Mouse (Mus musculus): Measurements from ENCODE around the gene Xiap. TPM values are rescaled to one million over a fixed set of nuclear protein-coding genes. Genes with fewer than 3 reads are reported as not detected.

Xiap gene
- polyA plus RNA-seq, 2 experiments = 6.8 to 10.9 TPM

DNA sequence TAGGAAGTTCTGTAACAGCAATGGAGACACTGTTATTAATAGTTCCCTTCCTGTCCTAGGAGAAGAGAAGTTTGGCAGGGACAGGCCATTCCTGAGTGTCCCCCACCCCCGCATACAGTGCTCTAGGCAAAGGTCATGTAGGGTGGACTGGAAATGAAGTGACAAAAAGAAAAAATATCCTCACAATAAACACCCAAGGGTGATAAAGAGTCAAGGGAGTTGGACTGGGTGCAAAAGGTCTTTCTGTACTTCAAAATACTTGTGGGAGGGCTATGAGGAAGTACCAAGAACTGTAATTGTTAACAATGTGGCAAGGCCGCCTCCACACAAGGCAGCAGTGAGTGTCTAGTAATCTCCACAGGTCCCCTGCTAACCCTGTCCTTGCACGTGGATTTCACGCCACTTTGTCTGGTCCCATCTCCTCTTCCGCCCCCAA is 88.6 kb downstream of the Xiap start:
- ATAC-seq (ENCODE audit: insufficient read depth) (no peak), DNase-seq (ENCODE audit: low read depth in 3 of 3, low spot score in 3 of 3) (no peak)
- WGBS (ENCODE audit: insufficient replicate concordance) = 28% methylated on average over 5 of the region's 5 CpGs

DNA sequence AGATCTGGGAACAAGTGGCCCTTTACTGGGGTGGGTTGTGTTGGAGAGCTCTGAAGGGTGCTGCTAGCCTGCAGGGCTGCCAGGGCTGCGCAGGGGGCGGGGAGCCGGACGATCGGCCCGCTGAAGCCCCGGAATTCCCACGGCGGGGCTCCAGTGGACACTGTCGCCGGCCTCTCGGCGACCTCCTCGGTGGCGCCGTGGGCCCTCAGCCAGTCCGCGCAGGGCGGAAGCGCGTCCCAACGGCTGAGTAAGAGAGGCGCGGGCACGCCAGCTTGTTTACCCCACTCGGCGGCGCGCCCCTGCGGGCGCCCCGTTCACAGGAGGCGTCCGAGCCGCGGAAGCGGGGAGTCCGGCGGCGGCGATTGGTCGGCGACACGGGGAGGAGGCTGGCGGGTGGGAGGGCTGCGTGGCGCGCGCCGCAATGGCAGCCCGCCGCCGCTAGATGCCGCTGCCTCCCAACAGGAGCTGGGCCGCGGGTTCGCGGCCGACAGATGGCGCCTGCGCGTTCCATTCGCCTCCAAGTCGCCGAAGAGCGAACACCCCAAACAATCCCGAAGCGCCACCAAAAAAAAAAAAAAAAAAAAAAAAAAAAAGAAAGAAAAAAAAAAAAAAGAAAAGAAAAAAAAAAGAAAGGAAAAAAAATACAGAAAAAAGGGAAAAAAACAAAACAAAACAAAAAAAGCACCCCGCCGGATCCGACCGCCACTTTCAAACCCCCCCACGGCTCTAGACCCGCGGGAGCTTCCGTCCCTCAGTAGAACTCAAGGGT is 89.5 kb downstream of the Xiap start, which contains the start of gene Stag2:
Gene Stag2 (plus strand): TSS at position 530 of the 769 bp plus-strand sequence.
- H3K4me2 ChIP-seq (ENCODE audit: low read depth) = peak within 1 kb of the TSS; percentile 75
- peak; percentile 78 for TF ChIP-seq CTCF (IDR thresholded peaks at IDR 0.05; ENCODE audit: low read depth)
- TF ChIP-seq EP300 (IDR thresholded peaks at IDR 0.05; ENCODE audit: low read depth) = no peak
- peak within 1 kb of the TSS; percentile 90 for H3K27ac ChIP-seq
- DNase-seq (ENCODE audit: low read depth in 3 of 3, low spot score in 3 of 3) (peak; percentile 75 to 77 (median 76)), ATAC-seq (ENCODE audit: insufficient read depth) (peak; percentile 81)
- no peaks in the 10 kb centered on the region for H3K36me3 ChIP-seq (replicated peaks; ENCODE audit: control insufficient read depth, insufficient read depth, low read depth)
- H3K9ac ChIP-seq (replicated peaks) = peak within 1 kb of the TSS; percentile 91
- no peaks in the 10 kb centered on the region for H3K9me3 ChIP-seq (ENCODE audit: control insufficient read depth, low read length)
- peak within 1 kb of the TSS; percentile 85 to 94 for H3K4me3 ChIP-seq (ENCODE audit: insufficient read depth in 1 of 2, low read depth in 2 of 2, low read length in 2 of 2)
- peaks cover 2 to 6% of the 10 kb centered on the region in 2 experiments; a peak in 2 of 4 replicates for H3K4me1 ChIP-seq (replicated peaks; ENCODE audit: control insufficient read depth in 2 of 2, insufficient read depth in 2 of 2, low read length in 1 of 2)
- H3K27me3 ChIP-seq (ENCODE audit: control insufficient read depth, insufficient read depth, low read length) = no peaks in the 10 kb centered on the region
- 9% methylated on average over 56 of the region's 76 CpGs for WGBS (ENCODE audit: insufficient replicate concordance)

More for the DNA sequence above, 88.6 kb downstream of the Xiap start:
- Histone ChIP-seq H3K4me1 (replicated peaks; ENCODE audit: control insufficient read depth in 2 of 2, insufficient read depth in 2 of 2, low read length in 1 of 2) (peaks cover 2 to 5% of the 10 kb centered on the region in 2 experiments; a peak in 2 of 4 replicates), H3K9ac (replicated peaks) (peak overlapping the region; percentile 91), H3K36me3 (replicated peaks; ENCODE audit: control insufficient read depth, insufficient read depth, low read depth) (no peaks in the 10 kb centered on the region), H3K4me3 (ENCODE audit: insufficient read depth in 1 of 2, low read depth in 2 of 2, low read length in 2 of 2) (peak overlapping the region; percentile 24 to 64; a peak in 3 of 4 replicates), H3K4me2 (ENCODE audit: low read depth) (peak overlapping the region; percentile 75), H3K27ac (peak overlapping the region; percentile 75), H3K9me3 (ENCODE audit: control insufficient read depth, low read length) (no peaks in the 10 kb centered on the region), H3K27me3 (ENCODE audit: control insufficient read depth, insufficient read depth, low read length) (no peaks in the 10 kb centered on the region)
- no peak for TF ChIP-seq CTCF (IDR thresholded peaks at IDR 0.05; ENCODE audit: low read depth)
- no peak for TF ChIP-seq EP300 (IDR thresholded peaks at IDR 0.05; ENCODE audit: low read depth)

DNA sequence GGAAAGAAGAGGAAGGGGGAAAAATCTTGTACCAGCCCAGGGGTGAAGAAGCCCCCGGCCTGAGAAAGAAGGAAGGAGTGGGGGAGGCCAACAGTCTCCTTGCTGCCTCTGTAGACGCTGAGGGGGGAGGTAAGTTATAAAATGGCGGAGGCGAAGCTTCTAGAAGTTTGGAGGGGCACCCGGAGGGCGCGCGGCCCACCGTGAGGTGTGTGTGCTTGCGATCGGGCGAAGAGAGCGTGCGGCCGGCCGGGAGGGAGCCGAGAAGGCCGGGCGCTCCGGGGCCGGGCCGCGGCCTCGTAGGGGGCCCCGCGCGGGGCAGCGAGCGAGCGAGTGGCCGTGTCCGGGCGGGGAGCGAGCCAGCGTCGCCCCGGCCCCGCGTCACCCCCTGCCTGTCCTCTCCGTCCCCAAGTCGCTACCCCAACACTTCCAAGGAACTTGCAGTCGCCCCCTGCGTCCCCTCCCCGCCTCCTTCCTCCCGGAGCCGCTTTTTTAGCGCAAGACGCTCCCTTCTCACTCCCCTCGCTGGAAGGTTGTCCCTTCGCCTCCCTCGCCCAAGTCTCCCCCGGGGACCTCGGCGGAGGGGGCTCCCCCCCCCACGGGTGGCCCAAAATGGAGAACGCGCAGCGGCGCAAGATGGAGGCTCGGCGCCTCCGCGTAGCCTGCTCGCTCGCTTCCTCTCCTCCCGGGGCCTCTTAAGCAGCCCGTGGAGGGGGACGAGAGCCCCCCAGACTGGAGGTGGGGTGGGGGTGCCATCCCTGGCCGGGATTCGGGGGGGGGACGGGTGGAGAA is 90.3 kb downstream of the Xiap start:
- H3K27me3 ChIP-seq (ENCODE audit: control insufficient read depth, insufficient read depth, low read length) = no peaks in the 10 kb centered on the region
- H3K27ac ChIP-seq = peak overlapping the region; percentile 90
- ATAC-seq (ENCODE audit: insufficient read depth) (peak; percentile 19), DNase-seq (ENCODE audit: low read depth in 3 of 3, low spot score in 3 of 3) (peak in 1 of 3 experiments; percentile 25)
- no peak for TF ChIP-seq EP300 (IDR thresholded peaks at IDR 0.05; ENCODE audit: low read depth)
- no peak for TF ChIP-seq CTCF (IDR thresholded peaks at IDR 0.05; ENCODE audit: low read depth)
- peak overlapping the region; percentile 59 for H3K4me2 ChIP-seq (ENCODE audit: low read depth)
- H3K36me3 ChIP-seq (replicated peaks; ENCODE audit: control insufficient read depth, insufficient read depth, low read depth) = no peaks in the 10 kb centered on the region
- H3K4me1 ChIP-seq (replicated peaks; ENCODE audit: control insufficient read depth in 2 of 2, insufficient read depth in 2 of 2, low read length in 1 of 2) = peaks cover 2 to 6% of the 10 kb centered on the region in 2 experiments; a peak in 3 of 4 replicates
- H3K9ac ChIP-seq (replicated peaks) = peak overlapping the region; percentile 86
- peak overlapping the region; percentile 85 to 94 for H3K4me3 ChIP-seq (ENCODE audit: insufficient read depth in 1 of 2, low read depth in 2 of 2, low read length in 2 of 2)
- WGBS (ENCODE audit: insufficient replicate concordance) = 18% methylated on average over 40 of the region's 71 CpGs
- H3K9me3 ChIP-seq (ENCODE audit: control insufficient read depth, low read length) = no peaks in the 10 kb centered on the region

DNA sequence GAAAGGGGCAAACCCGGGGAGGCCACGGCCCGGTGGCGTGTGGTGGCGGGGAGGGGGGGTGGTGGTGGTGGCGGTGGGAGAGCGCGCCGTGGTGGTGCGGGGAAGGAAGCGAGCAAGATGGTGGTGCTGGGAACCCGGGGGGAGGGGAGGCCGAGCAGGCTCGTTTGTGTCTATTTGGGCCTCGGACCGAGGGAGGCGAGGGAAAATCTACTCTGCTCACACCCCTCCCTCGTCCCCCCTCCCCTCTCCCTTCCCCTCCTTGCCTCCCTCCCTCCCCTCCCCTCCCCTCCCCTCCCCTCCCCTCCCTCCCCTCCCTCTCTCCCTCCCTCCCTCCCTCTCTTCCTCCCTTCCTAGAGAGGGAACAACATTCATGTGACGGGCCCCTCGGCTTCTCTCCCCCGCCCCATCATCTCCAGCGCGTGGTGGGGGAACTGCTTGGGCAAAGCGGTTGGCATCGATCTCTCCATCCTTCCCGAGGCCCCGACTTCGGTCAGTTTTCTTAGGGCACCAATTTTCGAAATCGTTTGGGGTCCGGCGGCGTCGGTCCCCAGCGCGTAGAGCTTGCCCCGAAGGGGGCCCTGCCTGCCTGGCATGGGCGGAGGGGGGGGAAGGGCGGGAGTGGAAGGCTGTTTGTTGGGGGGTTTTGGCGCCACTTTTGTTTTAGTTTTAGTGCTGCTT is 91.0 kb downstream of the Xiap start:
- H3K4me3 ChIP-seq (ENCODE audit: insufficient read depth in 1 of 2, low read depth in 2 of 2, low read length in 2 of 2) = peak overlapping the region; percentile 85 to 94
- no peaks in the 10 kb centered on the region for H3K9me3 ChIP-seq (ENCODE audit: control insufficient read depth, low read length)
- 12% methylated on average over 31 of the region's 40 CpGs for WGBS (ENCODE audit: insufficient replicate concordance)
- H3K27ac ChIP-seq = peak overlapping the region; percentile 92
- H3K4me2 ChIP-seq (ENCODE audit: low read depth) = peak overlapping the region; percentile 76
- peak overlapping the region; percentile 86 for H3K9ac ChIP-seq (replicated peaks)
- peak; percentile 60 for ATAC-seq (ENCODE audit: insufficient read depth)
- H3K36me3 ChIP-seq (replicated peaks; ENCODE audit: control insufficient read depth, insufficient read depth, low read depth) = no peaks in the 10 kb centered on the region
- TF ChIP-seq EP300 (IDR thresholded peaks at IDR 0.05; ENCODE audit: low read depth) = no peak
- no peak for TF ChIP-seq CTCF (IDR thresholded peaks at IDR 0.05; ENCODE audit: low read depth)
- DNase-seq (ENCODE audit: low read depth in 3 of 3, low spot score in 3 of 3) = peak; percentile 62 to 67 (median 64)
- peaks cover 2 to 8% of the 10 kb centered on the region in 2 experiments; a peak in 3 of 4 replicates for H3K4me1 ChIP-seq (replicated peaks; ENCODE audit: control insufficient read depth in 2 of 2, insufficient read depth in 2 of 2, low read length in 1 of 2)
- H3K27me3 ChIP-seq (ENCODE audit: control insufficient read depth, insufficient read depth, low read length) = no peaks in the 10 kb centered on the region
